Mouse (Mus musculus) embryonic fibroblast, embryonic 13.5 days (primary cell): ENCODE measurements around the gene Bcam.

Experiments
- CTCF ChIP-seq: IDR thresholded peaks from 2 replicates; pipeline ENCODE4 v1.5.1; 2011; ENCODE audit warnings: mild to moderate bottlenecking, control low read depth, low read length, moderate library complexity, borderline replicate concordance; ENCODE audit not compliant: insufficient read depth
- POLR2A ChIP-seq: IDR thresholded peaks from 2 replicates; pipeline ENCODE4 v1.6.1; 2011; ENCODE audit warnings: low read depth, mild to moderate bottlenecking, control low read depth, low read length, moderate library complexity

- TF ChIP-seq CTCF (no peak), POLR2A (no peak)
Measured at GRCm38 (mm10) chr7:19755851-19756786, 14.7 kb downstream of the Bcam start.
